Mouse (Mus musculus) spleen, postnatal 10 days (tissue): ENCODE results near the gene Ergic1.

Experiments used
- DNase-seq, 2 experiments: peaks; one replicate each; pipeline ENCODE4 v3.0.0; 2021 to 2022; ENCODE audit warnings: low spot score in 2 of 2

Ergic1 gene

DNA sequence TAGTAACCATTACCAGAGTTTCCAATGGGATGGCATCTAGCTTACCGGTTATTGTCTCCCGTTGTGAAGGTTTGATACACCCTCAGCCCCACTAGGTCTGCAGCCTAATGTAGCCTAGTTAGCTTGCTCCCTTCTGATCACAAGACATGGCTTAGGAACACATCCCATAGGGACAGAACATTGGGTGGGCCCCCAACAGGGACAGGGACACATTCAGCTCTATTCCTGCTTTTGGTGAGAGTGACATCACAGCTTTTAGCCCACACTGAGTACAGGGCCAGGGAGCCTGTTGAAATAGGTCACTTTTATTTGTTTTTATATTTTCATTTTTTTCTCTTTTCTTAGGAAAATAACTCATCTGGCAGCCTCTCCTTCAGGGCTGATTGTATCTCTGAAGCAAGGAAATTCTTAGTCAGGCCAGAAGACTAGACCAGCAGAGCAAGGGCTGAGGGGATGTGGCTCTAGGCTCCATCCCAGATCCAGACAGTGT, 64.3 kb downstream of the Ergic1 start:
- no peak for DNase-seq

- DNase-seq: no peak
Measured at GRCm38 (mm10) chr17:26628479-26628878, 67.2 kb downstream of the Ergic1 start.

- DNase-seq: no peak
Measured at GRCm38 (mm10) chr17:26628936-26629335, 67.6 kb downstream of the Ergic1 start.

DNA sequence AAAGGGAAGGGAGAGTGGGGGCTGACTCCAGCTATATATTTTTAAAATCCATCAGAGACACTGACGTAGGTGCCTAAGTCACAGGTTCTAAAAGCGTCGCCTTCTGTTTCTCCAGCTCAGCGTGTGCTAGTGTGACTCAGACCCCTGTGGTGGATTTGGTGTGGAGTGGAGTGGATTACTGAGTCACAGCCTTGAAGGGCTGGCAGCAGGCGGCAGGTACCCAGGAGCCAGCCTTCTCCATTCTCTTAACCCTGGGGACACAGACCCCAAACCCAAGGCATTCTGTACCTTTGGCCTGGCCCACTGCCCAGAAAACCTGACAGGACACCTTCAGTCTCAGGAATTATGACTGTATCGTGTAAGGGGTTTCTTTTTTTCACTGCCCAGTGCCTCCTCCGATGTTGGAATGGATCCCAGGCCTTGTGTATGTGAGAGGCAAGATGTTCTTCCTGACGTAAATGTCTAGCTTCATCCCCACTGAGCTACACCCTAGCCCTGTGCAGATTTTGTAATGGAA, 70.6 kb downstream of the Ergic1 start:
- DNase-seq: no peak

DNA sequence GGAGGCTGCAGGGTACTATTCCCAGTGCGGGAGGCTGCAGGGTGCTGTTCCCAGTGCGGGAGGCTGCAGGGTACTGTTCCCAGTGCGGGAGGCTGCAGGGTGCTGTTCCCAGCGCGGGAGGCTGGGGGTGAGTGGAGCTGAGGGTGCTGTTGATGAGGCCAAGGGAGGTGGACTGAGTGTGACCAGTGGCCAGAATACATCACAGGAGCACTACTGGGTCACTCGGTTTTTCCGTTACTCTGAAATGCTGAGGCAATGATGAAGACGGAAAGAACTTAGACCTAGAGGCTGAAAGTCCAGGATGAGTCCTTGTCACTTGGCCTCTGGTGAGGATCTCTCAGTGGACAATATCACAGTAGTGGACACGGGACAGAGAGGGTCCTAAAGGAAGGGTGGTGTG, 71.9 kb downstream of the Ergic1 start:
- DNase-seq: no peak

- no peak for DNase-seq
Measured at GRCm38 (mm10) chr17:26633926-26634325, 72.6 kb downstream of the Ergic1 start.

DNA sequence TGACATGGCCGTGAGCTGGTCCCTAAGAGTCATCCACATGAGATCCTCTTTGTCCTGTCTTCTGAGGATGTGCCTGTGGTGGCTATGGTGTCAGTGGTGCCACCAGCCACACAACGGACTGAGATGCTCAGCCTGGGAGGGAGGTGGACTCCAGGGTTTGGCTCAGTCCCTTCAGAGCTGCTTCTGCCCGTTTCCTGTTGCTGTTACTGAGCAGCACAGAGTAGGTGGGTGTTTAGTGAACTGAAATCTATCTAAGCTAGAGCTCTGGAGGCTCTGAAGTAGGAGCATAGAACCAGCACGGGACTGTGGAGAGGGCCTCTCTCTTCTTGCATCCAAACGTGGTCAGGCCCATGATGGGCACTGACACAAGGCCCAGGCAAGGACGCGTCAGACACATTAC, 73.2 kb downstream of the Ergic1 start:
- no peak for DNase-seq

- no peak for DNase-seq
Measured at GRCm38 (mm10) chr17:26635951-26636350, 74.7 kb downstream of the Ergic1 start.

- no peak for DNase-seq
Measured at GRCm38 (mm10) chr17:26637851-26638250, 76.6 kb downstream of the Ergic1 start.

DNA sequence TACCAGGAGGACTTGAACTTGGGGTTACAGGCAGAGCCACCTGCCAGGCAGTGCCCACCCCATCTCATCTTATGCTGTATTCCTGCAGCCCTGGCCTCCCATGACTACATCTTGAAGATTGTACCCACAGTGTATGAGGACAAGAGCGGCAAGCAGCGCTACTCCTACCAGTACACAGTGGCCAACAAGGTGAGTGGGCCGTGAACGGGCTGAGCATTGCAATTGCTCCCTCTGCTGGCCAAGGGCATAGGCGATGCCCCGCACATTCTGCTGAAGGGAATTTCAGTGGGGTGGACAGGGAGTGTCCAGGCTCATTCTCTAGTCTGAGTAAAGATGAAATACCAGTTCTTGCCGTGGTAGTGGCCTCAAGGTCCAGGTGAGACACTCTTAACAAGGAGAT, 77.4 kb downstream of the Ergic1 start:
- DNase-seq: peak; percentile 75 to 88

DNA sequence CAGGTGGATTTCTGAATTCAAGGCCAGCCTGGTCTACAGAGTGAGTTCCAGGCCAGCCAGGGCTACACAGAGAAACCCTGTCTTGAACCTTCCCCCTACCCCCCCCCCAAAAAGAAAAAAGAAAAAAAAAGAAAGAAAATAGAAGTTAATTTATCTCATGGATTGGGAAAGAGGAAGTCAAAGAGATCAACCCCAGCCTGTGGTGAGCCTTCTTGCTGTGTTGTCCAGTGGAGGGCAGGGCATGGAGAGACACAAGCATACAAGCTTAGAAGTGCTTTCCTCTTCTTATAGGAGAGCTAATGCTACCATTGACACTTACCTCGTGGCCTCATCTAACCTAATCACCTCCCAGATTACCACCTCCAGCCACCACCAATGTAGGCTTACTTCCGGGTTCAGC, 78.5 kb downstream of the Ergic1 start:
- no peak for DNase-seq

DNA sequence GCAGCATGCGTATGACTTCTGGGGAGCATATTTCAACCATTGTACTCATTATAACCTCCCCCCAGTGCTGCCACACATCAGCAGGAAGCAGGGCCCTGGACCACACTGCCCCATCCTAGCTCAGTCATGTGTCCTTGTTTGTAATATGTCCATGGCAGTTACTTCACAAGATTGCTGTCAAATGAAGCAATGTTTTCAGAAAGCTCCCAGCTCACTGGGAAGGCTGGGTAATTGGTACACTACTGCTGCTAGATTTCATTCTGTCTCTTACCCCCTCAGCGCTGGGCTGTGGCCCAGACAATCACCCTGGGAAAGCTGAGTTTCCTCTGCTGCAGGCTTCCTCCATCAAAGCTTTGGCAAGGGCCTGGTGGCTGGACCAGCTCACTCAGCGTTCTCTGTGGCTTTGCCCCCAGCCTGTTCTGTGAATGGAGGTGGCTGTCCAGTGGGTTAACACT, 79.0 kb downstream of the Ergic1 start:
- DNase-seq: no peak

GRCm38 (mm10) chr17:26643456-26643855, 82.2 kb downstream of the Ergic1 start:
- DNase-seq: no peak

DNA sequence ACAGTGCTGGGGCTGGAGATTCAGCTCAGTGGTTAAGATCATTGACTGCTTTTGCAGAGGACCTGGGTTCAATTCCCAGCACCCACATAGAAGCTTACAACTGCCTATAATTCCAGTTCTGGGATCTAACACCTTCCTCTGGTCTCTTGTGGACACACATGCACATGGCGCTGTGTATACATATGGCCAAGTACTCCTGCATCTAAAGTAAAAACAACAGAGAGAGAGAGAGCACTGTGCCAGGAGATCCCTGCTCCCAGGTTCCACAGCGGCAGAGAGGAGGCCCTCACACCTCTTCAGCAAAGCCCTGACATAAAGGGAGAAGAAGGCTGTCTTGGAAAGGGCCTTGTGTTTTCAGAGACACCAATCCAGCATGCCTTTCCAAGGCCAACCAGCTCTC, 82.7 kb downstream of the Ergic1 start:
- no peak for DNase-seq

DNA sequence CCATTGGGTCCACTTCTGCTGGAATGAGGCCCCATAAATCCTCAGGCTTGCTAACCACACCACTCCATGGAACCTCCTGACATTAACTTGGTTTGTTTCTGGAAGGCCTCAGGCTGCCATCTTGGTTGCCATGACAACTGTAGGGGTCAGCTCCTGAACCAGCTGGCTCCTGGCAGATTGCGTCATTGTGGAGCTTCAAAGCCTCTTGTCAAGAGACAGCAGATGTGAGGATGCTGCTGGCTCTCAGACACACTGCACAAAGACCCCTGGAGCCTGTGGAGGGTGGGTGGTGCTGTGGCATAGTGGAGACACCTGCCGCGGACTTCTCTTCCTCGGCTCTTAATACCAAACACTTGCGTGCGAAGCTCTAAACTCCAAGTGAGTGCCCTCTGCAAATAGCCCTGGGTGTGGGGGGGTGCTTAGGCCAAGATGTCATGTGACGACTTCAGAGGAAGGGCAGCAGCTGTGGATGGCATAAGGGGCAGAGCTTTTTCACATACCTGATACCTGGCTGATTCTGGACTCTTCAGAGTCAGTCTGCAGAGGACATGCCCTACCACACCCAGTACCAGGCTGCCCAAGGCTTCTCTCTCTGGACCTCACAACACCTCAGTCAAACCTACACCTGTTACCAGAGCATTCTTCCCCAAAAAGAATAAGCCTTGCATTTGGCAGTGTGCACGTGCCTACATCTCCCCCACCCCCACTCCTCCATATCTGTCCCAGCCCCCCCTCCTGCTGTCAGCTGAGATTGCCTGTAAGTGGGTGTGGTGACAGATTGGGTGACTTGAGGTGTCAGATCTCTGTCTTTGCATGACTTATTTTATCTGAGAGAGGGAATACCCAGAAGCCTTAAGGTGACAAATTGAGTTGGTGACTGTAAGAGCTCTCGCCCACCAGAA, 83.5 kb downstream of the Ergic1 start:
- no peak for DNase-seq

DNA sequence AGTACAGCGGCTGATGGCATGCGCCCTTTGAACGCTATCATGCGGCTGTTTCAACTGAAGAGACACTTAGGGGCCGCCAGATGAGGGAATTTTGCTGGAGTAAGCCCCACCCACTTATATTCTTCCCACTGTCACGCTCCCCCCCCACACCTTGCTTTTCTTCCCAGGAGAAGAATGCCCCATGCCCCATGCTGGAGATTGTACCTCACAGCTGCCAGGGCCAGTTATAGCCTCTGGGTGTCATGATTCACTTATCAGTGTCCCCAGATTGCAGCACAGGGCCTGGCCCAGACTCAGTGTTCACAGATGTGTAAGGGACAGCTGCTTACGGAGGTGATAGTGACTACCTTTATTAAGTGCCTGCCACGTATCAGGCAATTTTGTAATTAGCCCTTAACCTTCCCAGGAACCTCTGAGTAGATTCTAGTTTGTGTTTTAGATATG, 84.1 kb downstream of the Ergic1 start:
- DNase-seq: no peak

- DNase-seq: no peak
Measured at GRCm38 (mm10) chr17:26647283-26647682, 86.0 kb downstream of the Ergic1 start.

DNA sequence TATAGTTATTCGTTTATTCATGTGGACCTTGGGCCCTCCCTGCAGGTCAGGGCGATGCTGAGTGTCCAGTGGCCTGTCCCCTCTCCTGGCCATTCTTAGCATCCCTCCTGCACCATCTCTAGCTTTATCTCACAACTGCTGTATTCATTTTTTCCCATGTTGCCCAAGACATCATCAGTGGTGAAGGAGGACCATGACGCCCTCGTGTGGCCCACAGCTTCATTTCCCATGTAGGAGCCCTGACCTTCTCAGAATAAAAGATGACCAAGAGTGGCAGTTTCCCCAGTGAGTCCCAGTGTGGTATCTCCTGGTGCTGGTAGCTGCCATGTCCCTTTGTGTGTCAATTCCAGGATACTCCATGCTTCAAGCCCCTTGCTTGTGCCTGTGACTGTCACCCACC, 88.3 kb downstream of the Ergic1 start:
- no peak for DNase-seq

DNA sequence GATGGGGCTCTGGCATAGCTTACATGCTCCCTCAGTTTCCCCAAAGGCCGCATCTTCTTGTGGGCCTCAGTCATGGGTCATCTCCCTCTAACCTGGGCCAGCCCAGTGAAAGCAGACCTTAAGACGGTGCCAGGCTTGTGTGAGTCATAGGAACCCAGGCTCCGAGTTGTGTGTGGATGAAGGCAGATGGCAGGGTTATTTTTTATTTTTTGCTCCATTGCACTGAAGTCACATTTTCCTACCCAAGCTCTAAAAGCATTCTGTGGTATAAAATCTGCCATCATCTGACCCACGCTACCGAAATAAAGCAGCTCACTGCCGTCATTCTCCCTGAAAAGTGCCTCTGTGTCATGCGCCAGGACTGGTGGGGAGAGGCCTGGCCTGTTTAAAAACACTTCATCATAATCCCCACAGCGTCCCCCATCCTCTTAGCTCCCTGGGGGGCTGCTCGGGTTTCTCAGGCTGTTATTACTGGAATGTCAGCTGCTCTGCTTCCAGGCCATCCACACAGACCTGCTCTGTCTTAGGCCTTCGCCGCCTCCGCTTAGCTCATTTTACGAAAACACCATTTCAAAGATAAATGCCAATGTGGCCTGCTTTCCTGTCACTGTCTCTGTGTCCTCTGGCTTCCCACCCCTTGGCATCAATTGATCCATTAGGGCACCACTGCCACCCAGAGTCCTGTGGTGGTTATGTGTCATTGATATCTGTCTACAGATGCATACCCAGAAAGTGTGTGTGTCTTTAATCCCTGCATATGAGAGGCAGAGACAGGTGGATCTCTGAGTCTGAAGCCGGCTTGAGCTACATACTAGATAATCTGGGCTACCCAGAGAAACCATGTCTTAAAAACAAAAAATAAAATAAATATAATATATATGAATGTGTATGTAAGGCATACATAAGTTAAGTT, 89.4 kb downstream of the Ergic1 start:
- no peak for DNase-seq

DNA sequence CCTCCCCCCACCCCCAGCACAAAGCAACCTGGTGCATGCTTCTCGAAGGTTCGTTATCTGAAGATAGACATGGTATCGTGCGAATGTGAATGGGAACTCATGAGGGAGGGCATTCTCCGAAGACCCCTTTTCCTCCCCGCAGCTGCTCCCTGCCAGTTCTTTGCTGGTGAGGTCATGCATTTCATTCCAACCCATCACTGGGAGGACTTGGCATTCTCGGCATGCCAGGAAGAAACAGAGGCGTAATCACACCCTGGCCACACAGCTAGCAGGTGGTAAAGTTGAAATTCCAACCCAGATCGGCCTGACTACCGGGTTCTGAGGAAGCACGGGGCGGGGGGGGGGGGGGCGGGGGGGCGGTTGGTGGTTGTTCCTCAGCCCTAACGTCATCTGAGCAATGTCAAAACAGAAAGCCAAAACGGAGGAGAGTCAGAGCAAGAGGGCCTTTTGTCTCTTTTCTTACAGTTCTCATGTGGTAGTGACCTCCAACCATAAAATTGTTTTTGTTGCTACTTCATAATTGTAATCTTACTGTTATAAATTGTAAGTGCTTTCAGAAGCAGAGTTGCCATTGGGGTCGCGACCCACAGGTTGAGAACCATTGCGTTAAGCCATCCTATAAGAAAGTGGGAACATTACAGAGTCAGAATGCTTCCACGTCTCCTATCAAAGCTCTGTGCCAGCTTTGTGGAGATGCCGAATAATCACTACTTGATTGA, 97.7 kb downstream of the Ergic1 start:
- DNase-seq: no peak

DNA sequence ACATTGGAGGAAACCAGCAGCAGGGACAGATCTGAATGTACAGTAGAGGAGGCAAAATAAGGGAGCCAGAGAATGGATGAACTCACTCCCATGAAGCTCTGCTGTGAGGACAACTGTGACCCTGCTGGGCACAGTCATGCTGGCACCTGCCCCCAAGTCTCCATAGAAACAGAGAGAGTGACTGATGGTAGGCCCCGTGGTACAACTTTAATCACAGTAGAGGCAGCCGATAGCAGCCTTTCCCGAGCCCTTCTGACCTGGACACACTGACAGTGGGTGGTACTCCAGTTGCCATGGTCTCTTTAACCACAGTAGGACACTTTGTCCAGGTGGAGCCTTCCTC, 98.3 kb downstream of the Ergic1 start:
- DNase-seq: no peak
